Mouse (Mus musculus) forebrain, embryonic 14.5 days (tissue): ENCODE data around the gene Rgs16. TPM values are rescaled to one million over a fixed set of nuclear protein-coding genes. Genes with fewer than 3 reads are reported as not detected.
"Not testable (repeated sequence)": the region's sequence is repeated elsewhere in the genome, so short reads cannot be mapped to it uniquely, and the experiment has no call there.

Experiments used
- ATAC-seq: fragments of 200-750 bp; cut with Nextera tagmentation; 2 replicates; pipeline ENCODE4 v1.8.0; 2017; ENCODE audit warnings: mild to moderate bottlenecking, moderate library complexity
- DNase-seq: peaks from one replicate; pipeline ENCODE4 v3.0.0-alpha.2; 2015; ENCODE audit warnings: low spot score
- H3K27ac ChIP-seq: fragments of 300-500 bp; sonication (generic); 2 replicates; pipeline ENCODE4 v1.5.1; 2014; ENCODE audit warnings: low read depth, mild to moderate bottlenecking, control low read depth, low read length, moderate library complexity
- H3K27me3 ChIP-seq: fragments of 300-500 bp; sonication (generic); replicated peaks from 2 replicates; pipeline ENCODE4 v1.6.1; 2014; ENCODE audit warnings: low read length, control low read depth, mixed read lengths; ENCODE audit not compliant: control insufficient read depth, insufficient read depth
- H3K36me3 ChIP-seq: fragments of 300-500 bp; sonication (generic); 2 replicates; pipeline ENCODE4 v1.6.1; 2014; ENCODE audit warnings: low read length, control low read depth; ENCODE audit not compliant: control insufficient read depth, insufficient read depth
- H3K4me1 ChIP-seq: fragments of 300-500 bp; sonication (generic); 2 replicates; pipeline ENCODE4 v1.6.1; 2014; ENCODE audit warnings: antibody characterized with exemption, low read length, control low read depth; ENCODE audit not compliant: control insufficient read depth, insufficient read depth
- H3K4me2 ChIP-seq: fragments of 300-500 bp; sonication (generic); 2 replicates; pipeline ENCODE4 v1.6.1; 2014; ENCODE audit warnings: mild to moderate bottlenecking, control low read depth, low read length
- H3K4me3 ChIP-seq: fragments of 300-500 bp; sonication (generic); 2 replicates; pipeline ENCODE4 v1.5.1; 2014; ENCODE audit warnings: low read depth, low read length, control low read depth
- H3K9ac ChIP-seq: fragments of 300-500 bp; sonication (generic); 2 replicates; pipeline ENCODE4 v1.6.1; 2014; ENCODE audit warnings: mild to moderate bottlenecking, low read length, control low read depth, moderate library complexity
- H3K9me3 ChIP-seq: fragments of 300-500 bp; sonication (generic); replicated peaks from 2 replicates; pipeline ENCODE4 v1.6.1; 2016; ENCODE audit warnings: low read length, control low read depth, mixed read lengths; ENCODE audit not compliant: control insufficient read depth
- WGBS: fragments of 180-500 bp; shearing (Covaris S2); extraction: QIAGEN DNeasy Blood & Tissue Kit; methylation state at CpG from one replicate; pipeline ENCODE4 v1.1.7; 2014; 5-methylcytosine and 5-hydroxymethylcytosine counted together
- polyA plus RNA-seq: library from polyadenylated mRNA; unstranded; fragments of >200 nt; fragmentation: Nextera tagmentation; extraction: Ambion mirVana; gene quantifications from 2 replicates; pipeline ENCODE4 v1.2.1, GENCODE M21; 2014

Rgs16 gene
- polyA plus RNA-seq, 1 experiment from 2014 or later = 20.0 TPM

DNA sequence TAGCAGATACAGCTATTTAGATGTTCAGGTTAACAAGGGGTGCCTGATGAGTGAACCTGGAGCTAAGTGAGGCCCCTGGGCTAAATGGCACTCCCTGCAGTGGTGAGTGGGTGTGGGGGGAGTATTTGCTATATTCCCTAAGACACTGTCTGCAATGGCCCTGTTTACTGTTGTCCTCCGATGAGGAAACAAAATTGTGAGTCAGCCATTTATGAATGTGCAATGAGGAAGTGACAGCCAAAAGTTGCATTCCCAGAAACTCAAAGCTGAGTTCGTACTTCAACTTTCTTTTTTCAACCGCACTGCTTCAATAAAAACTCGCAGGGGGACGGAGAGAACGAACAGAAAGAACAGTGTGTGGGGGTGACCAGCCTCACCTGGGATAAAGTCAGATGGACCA lies 12.4 kb downstream of the Rgs16 start:
- H3K27ac ChIP-seq = no peak overlapping the region
- H3K4me3 ChIP-seq = no peak overlapping the region
- DNase-seq = no peak

DNA sequence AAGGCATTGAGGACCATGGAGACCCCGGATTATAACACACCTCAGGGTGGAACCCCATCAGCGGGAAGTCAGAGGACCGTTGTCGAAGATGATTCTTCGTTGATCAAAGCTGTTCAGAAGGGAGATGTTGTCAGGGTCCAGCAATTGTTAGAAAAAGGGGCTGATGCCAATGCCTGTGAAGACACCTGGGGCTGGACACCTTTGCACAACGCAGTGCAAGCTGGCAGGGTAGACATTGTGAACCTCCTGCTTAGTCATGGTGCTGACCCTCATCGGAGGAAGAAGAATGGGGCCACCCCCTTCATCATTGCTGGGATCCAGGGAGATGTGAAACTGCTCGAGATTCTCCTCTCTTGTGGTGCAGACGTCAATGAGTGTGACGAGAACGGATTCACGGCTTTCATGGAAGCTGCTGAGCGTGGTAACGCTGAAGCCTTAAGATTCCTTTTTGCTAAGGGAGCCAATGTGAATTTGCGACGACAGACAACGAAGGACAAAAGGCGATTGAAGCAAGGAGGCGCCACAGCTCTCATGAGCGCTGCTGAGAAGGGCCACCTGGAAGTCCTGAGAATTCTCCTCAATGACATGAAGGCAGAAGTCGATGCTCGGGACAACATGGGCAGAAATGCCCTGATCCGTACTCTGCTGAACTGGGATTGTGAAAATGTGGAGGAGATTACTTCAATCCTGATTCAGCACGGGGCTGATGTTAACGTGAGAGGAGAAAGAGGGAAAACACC lies 13.7 kb downstream of the Rgs16 start:
- WGBS = 79% methylated on average over 25 of the region's 25 CpGs
- no peaks in the 10 kb centered on the region for H3K27me3 ChIP-seq
- H3K9me3 ChIP-seq = no peaks in the 10 kb centered on the region
- H3K4me2 ChIP-seq = no peak overlapping the region
- H3K4me3 ChIP-seq = no peak overlapping the region
- no peak overlapping the region for H3K27ac ChIP-seq
- ATAC-seq (no peak), DNase-seq (no peak)
- no peak overlapping the region for H3K9ac ChIP-seq
- peaks cover 18% of the 10 kb centered on the region; the same call in 1 of the 2 replicates for H3K36me3 ChIP-seq
- H3K4me1 ChIP-seq = peaks cover 13% of the 10 kb centered on the region

More for the DNA sequence above, 12.4 kb downstream of the Rgs16 start:
- Histone ChIP-seq H3K36me3 (peaks cover 13% of the 10 kb centered on the region; the same call in 1 of the 2 replicates), H3K9ac (no peak overlapping the region), H3K4me2 (peak overlapping the region; percentile 24; the same call in 1 of the 2 replicates), H3K4me1 (peaks cover 20% of the 10 kb centered on the region), H3K27me3 (no peaks in the 10 kb centered on the region), H3K9me3 (no peaks in the 10 kb centered on the region)
- 91% methylated on average over 6 of the region's 6 CpGs for WGBS
- no peak for ATAC-seq

DNA sequence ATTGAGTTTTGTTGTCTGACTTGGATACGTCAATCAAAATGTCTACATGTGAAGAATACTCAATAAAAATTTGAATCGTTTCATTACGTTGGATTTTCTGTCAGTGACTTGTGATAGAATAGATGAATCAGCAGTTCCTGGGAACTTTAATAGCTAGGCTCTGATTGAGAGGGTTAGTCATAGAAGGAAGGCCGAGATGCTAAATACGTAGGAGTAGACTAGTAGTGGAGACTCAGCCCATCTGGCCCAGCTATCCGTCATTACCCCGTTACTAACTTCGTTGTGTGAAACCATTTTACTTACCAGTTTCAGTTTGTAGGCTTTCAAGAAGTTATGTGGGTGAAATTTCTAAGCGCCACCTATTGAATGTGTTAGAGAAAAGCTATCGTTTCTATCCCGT lies 24.0 kb downstream of the Rgs16 start:
- WGBS = 91% methylated on average over 11 of the region's 11 CpGs
- H3K4me2 ChIP-seq = no peak overlapping the region

DNA sequence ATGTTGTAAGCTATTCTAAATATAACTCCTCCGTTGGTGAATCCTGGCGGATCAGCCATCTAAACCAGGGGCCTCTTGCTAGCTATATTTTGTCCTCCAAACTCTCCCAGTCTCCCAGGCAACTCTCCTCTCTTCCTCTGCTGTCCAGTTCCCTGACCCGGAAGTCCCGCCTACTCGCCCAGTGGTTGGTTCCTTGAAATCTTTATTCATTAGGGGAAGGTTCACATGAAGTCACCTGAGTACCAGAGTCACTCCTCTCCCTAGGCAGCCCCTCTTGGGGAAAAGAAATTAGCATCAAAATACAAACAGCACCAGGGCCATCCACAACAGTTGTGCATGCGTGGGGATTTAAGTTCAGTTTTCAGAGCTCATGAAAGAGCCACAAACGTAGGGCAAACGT lies 26.1 kb downstream of the Rgs16 start:
- no peaks in the 10 kb centered on the region for H3K27me3 ChIP-seq
- H3K4me1 ChIP-seq = no peaks in the 10 kb centered on the region
- H3K9me3 ChIP-seq = no peaks in the 10 kb centered on the region
- no peak overlapping the region for H3K4me2 ChIP-seq
- peaks cover 11% of the 10 kb centered on the region; the same call in 1 of the 2 replicates for H3K36me3 ChIP-seq
- 42% methylated on average over 8 of the region's 8 CpGs for WGBS
- no peak for ATAC-seq
- no peak overlapping the region for H3K27ac ChIP-seq
- DNase-seq = no peak
- no peak overlapping the region for H3K4me3 ChIP-seq
- H3K9ac ChIP-seq = no peak overlapping the region

More for the DNA sequence above, 24.0 kb downstream of the Rgs16 start:
- Histone ChIP-seq H3K4me1 (no peaks in the 10 kb centered on the region), H3K36me3 (peaks cover 25% of the 10 kb centered on the region), H3K27ac (no peak overlapping the region), H3K9ac (no peak overlapping the region), H3K9me3 (no peaks in the 10 kb centered on the region), H3K27me3 (no peaks in the 10 kb centered on the region), H3K4me3 (no peak overlapping the region)
- ATAC-seq = no peak
- no peak for DNase-seq

DNA sequence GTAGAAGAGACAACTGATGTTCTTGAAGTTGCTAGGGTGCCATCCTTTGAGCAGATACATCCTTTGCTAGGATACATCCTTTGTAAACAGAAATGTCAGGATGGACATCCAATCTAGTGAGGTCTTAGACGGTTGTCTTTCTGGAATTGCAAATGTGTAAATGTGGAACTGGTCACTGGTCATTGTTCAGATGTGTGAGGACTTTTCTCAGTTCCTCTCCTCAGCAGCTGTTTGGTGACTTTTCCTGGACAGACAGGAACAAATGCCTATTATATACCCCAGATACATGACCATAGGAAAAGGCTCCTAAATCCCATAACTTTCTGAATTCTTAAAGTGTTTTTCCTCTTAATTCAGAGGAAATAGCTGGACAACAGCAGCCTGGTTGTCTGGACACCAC lies 27.1 kb downstream of the Rgs16 start:
- DNase-seq = no peak
- no peak overlapping the region for H3K4me2 ChIP-seq
- no peak overlapping the region for H3K4me3 ChIP-seq
- no peaks in the 10 kb centered on the region for H3K9me3 ChIP-seq
- H3K36me3 ChIP-seq = peaks cover 2% of the 10 kb centered on the region; the same call in 1 of the 2 replicates
- H3K27me3 ChIP-seq = no peaks in the 10 kb centered on the region
- H3K4me1 ChIP-seq = no peaks in the 10 kb centered on the region
- H3K27ac ChIP-seq = no peak overlapping the region
- H3K9ac ChIP-seq = no peak overlapping the region
- WGBS = 88% methylated on average over 1 of the region's 1 CpGs
- no peak for ATAC-seq

DNA sequence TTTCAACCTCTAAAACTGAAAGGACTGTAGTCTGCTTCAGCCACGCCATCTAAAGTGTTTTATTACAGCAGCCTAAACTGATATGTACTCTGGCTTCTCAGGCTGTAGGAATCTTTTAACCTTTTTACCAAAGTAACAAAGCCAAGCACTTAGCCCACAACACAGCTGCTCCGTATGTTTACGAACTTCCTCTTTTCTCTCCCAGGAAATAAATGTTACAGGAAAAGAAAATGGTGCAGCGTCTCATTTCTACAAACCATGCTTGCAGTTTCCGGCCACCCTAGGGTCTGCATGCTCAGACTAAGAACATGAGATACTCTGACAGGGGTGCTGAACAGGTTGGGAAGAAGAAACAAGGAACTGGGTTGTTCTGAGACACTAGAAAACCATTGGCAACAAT lies 28.3 kb downstream of the Rgs16 start:
- ATAC-seq = no peak

DNA sequence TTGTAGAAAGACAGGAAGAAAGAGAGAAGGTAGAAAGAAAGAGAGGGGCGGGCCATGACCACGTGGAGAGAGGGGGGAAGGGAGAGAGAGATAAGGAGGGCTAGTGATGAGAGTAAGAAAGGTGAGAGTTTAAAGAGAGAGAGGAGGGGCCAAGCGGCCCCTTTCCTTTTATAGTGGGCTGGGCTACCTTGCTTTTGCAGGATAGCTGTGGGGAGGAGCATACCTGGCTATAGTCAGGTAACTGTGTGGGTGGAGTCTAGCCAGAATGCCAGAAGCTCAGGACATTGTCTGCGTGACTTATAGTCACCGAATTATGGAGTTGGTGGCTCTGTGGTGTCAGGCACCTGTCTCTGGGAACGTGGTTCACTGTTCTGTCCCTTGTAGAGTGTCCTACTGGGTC lies 29.4 kb downstream of the Rgs16 start:
- not testable (repeated sequence) for H3K4me2 ChIP-seq, H3K4me1 ChIP-seq, H3K36me3 ChIP-seq, H3K4me3 ChIP-seq, ATAC-seq, H3K27ac ChIP-seq, H3K27me3 ChIP-seq, H3K9ac ChIP-seq, H3K9me3 ChIP-seq, DNase-seq
- 68% methylated on average over 6 of the region's 6 CpGs for WGBS

More for the DNA sequence above, 28.3 kb downstream of the Rgs16 start:
- Histone ChIP-seq H3K4me3 (no peak overlapping the region), H3K9ac (no peak overlapping the region), H3K27me3 (no peaks in the 10 kb centered on the region), H3K4me1 (no peaks in the 10 kb centered on the region), H3K9me3 (no peaks in the 10 kb centered on the region), H3K36me3 (no peaks in the 10 kb centered on the region), H3K4me2 (no peak overlapping the region), H3K27ac (no peak overlapping the region)
- 92% methylated on average over 5 of the region's 5 CpGs for whole genome bisulfite sequencing
- no peak for DNase-seq

DNA sequence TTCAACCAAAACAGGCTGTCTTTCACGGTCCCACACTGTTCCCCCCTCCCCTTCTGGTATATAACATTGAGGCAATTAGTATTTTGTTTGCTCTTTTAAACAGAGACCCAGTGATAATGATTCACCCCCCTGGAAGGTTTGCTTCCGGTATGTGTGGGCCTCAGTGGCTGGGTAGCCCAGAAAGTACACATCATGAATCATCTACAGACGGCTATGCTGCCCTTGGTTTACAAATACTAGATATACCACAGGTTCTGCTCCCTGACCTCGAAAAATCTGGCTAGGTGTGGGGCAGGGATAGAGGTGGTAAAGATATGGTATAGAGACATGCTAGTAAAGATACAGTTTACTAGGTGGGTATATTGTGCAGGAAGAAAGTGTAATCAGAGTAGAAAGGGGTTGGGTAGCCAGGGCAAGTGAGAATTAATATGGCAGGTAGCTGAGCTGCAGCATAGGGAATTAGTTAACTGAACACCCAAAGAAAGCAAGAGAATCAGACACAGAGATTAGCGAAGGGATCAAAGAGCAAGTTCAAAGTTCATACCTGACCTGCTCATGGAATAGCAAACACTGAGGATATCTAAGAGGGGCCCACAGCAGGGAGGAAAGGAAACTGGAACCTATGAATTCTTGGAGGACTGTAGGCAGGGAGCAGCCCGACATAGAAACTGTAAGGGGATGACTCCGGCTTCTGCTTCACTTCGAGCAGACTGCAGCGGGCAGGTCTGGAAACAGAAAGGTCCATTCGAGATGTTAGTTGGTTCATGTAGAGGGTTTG lies 30.0 kb downstream of the Rgs16 start:
- no peak overlapping the region for H3K9ac ChIP-seq
- no peak overlapping the region for H3K4me2 ChIP-seq
- H3K27me3 ChIP-seq = no peaks in the 10 kb centered on the region
- H3K4me3 ChIP-seq = no peak overlapping the region
- no peak for DNase-seq
- H3K27ac ChIP-seq = no peak overlapping the region
- no peaks in the 10 kb centered on the region for H3K9me3 ChIP-seq
- WGBS = 88% methylated on average over 10 of the region's 10 CpGs
- ATAC-seq = no peak
- no peaks in the 10 kb centered on the region for H3K36me3 ChIP-seq
- no peaks in the 10 kb centered on the region for H3K4me1 ChIP-seq

DNA sequence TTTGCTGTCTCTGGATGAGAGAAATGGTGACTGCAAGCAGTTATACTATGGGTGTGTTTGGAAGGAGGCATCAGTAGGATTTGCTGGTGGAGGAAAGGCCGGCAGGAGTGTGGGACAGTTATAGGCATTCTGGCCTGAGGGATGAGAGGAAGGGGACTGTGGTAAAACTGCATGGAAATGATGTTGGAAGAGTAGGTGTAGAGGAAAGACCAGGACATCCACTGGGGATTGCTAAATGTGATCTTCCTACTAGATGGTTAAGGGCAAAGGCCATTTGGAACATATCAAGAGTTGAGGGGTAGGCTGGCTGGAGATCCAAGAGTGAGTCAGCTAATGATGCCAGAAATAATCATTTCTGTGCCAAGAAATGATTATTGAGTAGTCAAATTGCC lies 30.6 kb downstream of the Rgs16 start:
- ATAC-seq = no peak

More for the DNA sequence above, 30.6 kb downstream of the Rgs16 start:
- WGBS = 92% methylated on average over 1 of the region's 1 CpGs
- Histone ChIP-seq H3K36me3 (no peaks in the 10 kb centered on the region), H3K9me3 (no peaks in the 10 kb centered on the region), H3K4me2 (no peak overlapping the region), H3K27ac (no peak overlapping the region), H3K4me3 (no peak overlapping the region), H3K4me1 (no peaks in the 10 kb centered on the region), H3K9ac (no peak overlapping the region), H3K27me3 (no peaks in the 10 kb centered on the region)
- no peak for DNase-seq
